Mouse (Mus musculus) forebrain, postnatal 0 days (tissue): ENCODE results near the gene Cuedc1. TPM values are rescaled to one million over a fixed set of nuclear protein-coding genes. Genes with fewer than 3 reads are reported as not detected.

Experiments used
- ATAC-seq: fragments of 200-750 bp; cut with Nextera tagmentation; 2 replicates; pipeline ENCODE4 v1.8.0; 2017; ENCODE audit warnings: mild to moderate bottlenecking, moderate library complexity
- DNase-seq: peaks from one replicate; pipeline ENCODE4 v3.0.0-alpha.2; 2015
- H3K27ac ChIP-seq: fragments of 300-500 bp; sonication (generic); 2 replicates; pipeline ENCODE4 v1.5.1; 2014; ENCODE audit warnings: low read depth, mild to moderate bottlenecking, antibody characterized with exemption, low read length, moderate library complexity, mixed read lengths
- H3K27me3 ChIP-seq: fragments of 300-500 bp; sonication (generic); 2 replicates; pipeline ENCODE4 v1.6.1; 2014; ENCODE audit warnings: mild to moderate bottlenecking, low read length, mixed read lengths; ENCODE audit not compliant: insufficient read depth
- H3K36me3 ChIP-seq: fragments of 300-500 bp; sonication (generic); 2 replicates; pipeline ENCODE4 v1.6.1; 2014; ENCODE audit warnings: mild to moderate bottlenecking, moderate library complexity; ENCODE audit not compliant: insufficient read depth
- H3K4me1 ChIP-seq: fragments of 300-500 bp; sonication (generic); 2 replicates; pipeline ENCODE4 v1.6.1; 2014; ENCODE audit warnings: antibody characterized with exemption; ENCODE audit not compliant: insufficient read depth
- H3K4me2 ChIP-seq: fragments of 300-500 bp; sonication (generic); 2 replicates; pipeline ENCODE4 v1.6.1; 2014; ENCODE audit warnings: low read depth, mild to moderate bottlenecking, moderate library complexity
- H3K4me3 ChIP-seq: fragments of 300-500 bp; sonication (generic); 2 replicates; pipeline ENCODE4 v1.5.1; 2014; ENCODE audit warnings: low read depth, low read length, mixed read lengths
- H3K9ac ChIP-seq: fragments of 300-500 bp; sonication (generic); 2 replicates; pipeline ENCODE4 v1.6.1; 2014; ENCODE audit warnings: mild to moderate bottlenecking
- H3K9me3 ChIP-seq: fragments of 300-500 bp; sonication (generic); 2 replicates; pipeline ENCODE4 v1.6.1; 2016; ENCODE audit warnings: low read length
- CTCF ChIP-seq: sonication (generic); IDR thresholded peaks from 2 replicates; pipeline ENCODE4 v1.5.1; 2016; ENCODE audit warnings: antibody characterized with exemption, control low read depth, low read depth
- WGBS: fragments of 180-500 bp; shearing (Covaris S2); extraction: QIAGEN DNeasy Blood & Tissue Kit; methylation state at CpG from one replicate; pipeline ENCODE4 v1.1.7; 2014; 5-methylcytosine and 5-hydroxymethylcytosine counted together
- polyA plus RNA-seq: library from polyadenylated mRNA; unstranded; fragments of >200 nt; fragmentation: Nextera tagmentation; extraction: Ambion mirVana; gene quantifications from 2 replicates; pipeline ENCODE4 v1.2.1, GENCODE M21; 2015
- total RNA-seq: library from RNA; depleted of rRNA; stranded (reverse); fragments of >200 nt; gene quantifications from 2 replicates; pipeline ENCODE4 v1.2.3, GENCODE M21; 2014

Gene Cuedc1
- total and polyA plus RNA-seq, 2 experiments from 2014 or later: 34.6 to 34.7 TPM

DNA sequence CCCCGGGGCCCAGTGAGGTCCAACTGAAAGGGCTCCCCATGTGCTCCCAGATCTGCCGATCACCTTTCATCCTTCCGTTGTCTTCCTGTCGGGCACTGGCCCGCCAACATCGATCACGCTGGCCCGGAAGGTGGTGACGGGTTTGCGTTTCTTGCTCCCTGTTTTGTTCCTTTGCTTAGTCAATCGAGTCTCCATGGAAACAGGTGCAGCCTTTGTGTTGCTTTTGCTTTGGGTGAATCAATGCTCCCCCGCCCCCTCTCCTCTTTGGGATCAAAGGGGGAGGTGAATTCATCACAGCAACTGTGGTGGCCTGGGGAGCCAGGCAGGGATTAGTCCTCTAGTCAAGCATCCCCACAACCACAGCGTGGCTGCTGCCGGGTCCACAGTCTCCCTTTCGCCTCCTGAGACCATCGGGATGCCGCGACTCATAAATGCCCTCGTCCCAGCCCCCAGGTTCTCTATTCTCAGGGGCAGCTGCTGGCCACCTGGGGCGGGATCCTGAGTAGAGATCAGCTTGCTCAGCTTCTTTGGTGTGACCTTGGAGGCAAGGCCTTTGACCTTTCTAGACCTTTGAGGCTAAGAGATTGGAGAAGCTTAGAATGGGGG lies 41.5 kb downstream of the Cuedc1 start:
- no peak for TF ChIP-seq CTCF
- peak overlapping the region; percentile 40 for H3K4me2 ChIP-seq
- H3K27ac ChIP-seq: peak overlapping the region; percentile 85
- H3K4me3 ChIP-seq: peak overlapping the region; percentile 5; the same call in 1 of the 2 replicates
- peak overlapping the region; percentile 33 for H3K9ac ChIP-seq
- peak; percentile 89 for ATAC-seq
- H3K4me1 ChIP-seq: peaks cover 26% of the 10 kb centered on the region
- no peaks in the 10 kb centered on the region for H3K27me3 ChIP-seq
- peak; percentile 81 for DNase-seq
- no peaks in the 10 kb centered on the region for H3K36me3 ChIP-seq
- WGBS: 5% methylated on average over 20 of the region's 20 CpGs
- no peaks in the 10 kb centered on the region for H3K9me3 ChIP-seq

DNA sequence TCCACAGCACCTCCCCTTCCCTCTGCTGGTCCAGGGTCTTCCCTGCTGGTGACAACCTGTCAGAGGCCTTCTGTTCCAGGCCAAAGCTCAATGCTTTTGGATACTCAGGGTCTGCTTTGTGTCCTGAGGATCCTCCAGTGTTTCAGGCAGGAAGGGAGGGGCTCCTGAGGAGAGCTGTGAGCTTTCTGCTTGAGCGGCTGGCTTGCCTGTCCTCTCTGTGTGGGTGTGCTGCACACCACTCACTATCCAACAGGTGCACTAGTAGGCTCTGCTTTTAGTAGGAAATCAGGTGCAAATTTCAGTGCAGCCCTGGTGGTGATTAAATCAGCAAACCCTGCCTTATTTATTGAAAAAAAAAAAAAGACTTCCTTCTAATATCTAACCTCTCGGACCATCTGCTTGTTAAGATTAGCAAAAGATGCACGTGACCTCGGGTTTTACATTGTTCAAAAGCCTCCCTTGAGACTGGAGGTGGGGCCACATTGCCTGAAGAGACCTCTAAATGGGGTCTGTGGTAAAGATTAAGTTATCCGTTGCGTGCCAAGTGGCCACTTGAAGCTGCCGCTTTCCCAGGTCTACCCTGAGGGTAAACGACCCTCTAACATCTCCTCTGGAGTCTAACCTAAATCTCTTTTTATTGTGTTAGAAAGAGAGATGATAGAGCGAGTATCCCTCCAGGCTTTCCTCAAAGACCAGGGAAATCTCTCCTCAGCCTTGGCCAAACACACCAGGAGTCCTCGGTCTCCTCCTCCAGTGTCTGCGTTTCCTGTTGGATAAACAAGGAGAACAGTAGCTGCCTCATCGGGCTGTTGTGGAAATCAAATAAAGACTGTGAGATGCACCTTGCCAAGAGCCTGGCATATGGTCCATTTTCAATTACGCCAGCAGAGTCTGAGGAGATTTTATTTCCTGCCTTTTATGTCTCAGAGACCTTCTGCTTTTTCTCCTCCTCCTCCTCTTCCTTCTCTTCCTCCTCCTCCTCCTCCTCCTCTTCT lies 42.5 kb downstream of the Cuedc1 start:
- no peak overlapping the region; the same call in 1 of the 2 replicates for H3K4me2 ChIP-seq
- DNase-seq (peak; percentile 52), ATAC-seq (peak; percentile 64)
- peaks cover 26% of the 10 kb centered on the region for H3K4me1 ChIP-seq
- no peaks in the 10 kb centered on the region for H3K9me3 ChIP-seq
- H3K27ac ChIP-seq: no peak overlapping the region; the same call in 1 of the 2 replicates
- H3K9ac ChIP-seq: no peak overlapping the region
- TF ChIP-seq CTCF: 0 out of 2 replicates have a peak, but pooled peaks have one; percentile 2
- no peaks in the 10 kb centered on the region for H3K36me3 ChIP-seq
- H3K27me3 ChIP-seq: no peaks in the 10 kb centered on the region
- no peak overlapping the region for H3K4me3 ChIP-seq
- 18% methylated on average over 13 of the region's 13 CpGs for WGBS

DNA sequence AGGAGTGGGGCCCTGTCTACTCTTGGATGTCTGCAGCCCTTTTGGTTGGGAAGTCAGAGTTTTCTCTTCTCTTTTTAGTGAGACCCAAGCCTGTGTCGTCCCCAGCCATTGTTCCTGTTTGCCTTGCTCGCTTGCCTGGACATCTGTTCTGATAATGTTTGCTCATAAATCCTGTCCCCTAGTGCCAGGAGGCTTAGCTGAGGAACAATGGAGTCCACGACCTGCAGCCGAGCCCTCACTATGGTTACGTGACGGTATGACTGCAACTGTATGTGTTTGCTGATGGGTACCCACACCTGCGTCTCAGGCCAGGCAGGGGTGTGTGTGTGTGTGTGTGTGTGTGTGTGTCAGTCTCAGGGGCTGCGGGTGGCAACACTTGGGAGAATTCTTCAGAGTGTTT lies 44.5 kb downstream of the Cuedc1 start:
- Histone ChIP-seq H3K4me2 (no peak overlapping the region), H3K27me3 (no peaks in the 10 kb centered on the region), H3K36me3 (no peaks in the 10 kb centered on the region), H3K4me1 (peaks cover 30% of the 10 kb centered on the region), H3K27ac (no peak overlapping the region), H3K9me3 (no peaks in the 10 kb centered on the region), H3K4me3 (no peak overlapping the region), H3K9ac (no peak overlapping the region)
- 27% methylated on average over 8 of the region's 8 CpGs for whole genome bisulfite sequencing
- DNase-seq (no peak), ATAC-seq (no peak)
- no peak for TF ChIP-seq CTCF

DNA sequence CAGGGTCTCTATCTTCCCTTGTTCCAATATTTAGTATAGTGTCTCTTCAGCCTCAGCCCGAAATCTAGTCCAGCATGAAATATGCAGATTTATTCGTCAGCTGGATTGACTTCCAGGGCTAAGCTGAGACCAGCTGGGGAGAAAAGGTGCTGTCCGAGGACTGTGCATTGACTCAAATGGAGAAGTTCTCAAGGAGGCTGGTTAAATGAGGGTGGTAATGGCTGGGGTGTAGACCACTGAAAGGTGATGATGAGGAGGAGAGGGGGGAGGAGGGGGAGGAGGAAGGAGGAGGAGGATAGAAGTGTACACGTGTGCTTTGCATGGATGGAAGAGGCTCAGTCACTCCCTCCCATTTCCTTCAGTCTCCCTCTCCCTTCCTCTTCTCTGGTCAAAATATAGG lies 46.2 kb downstream of the Cuedc1 start:
- Histone ChIP-seq H3K9ac (no peak overlapping the region), H3K4me3 (no peak overlapping the region), H3K9me3 (no peaks in the 10 kb centered on the region), H3K36me3 (no peaks in the 10 kb centered on the region), H3K4me1 (peaks cover 19% of the 10 kb centered on the region), H3K27ac (no peak overlapping the region), H3K27me3 (no peaks in the 10 kb centered on the region), H3K4me2 (no peak overlapping the region)
- WGBS: 41% methylated on average over 4 of the region's 4 CpGs
- TF ChIP-seq CTCF: no peak
- DNase-seq (no peak), ATAC-seq (no peak)

DNA sequence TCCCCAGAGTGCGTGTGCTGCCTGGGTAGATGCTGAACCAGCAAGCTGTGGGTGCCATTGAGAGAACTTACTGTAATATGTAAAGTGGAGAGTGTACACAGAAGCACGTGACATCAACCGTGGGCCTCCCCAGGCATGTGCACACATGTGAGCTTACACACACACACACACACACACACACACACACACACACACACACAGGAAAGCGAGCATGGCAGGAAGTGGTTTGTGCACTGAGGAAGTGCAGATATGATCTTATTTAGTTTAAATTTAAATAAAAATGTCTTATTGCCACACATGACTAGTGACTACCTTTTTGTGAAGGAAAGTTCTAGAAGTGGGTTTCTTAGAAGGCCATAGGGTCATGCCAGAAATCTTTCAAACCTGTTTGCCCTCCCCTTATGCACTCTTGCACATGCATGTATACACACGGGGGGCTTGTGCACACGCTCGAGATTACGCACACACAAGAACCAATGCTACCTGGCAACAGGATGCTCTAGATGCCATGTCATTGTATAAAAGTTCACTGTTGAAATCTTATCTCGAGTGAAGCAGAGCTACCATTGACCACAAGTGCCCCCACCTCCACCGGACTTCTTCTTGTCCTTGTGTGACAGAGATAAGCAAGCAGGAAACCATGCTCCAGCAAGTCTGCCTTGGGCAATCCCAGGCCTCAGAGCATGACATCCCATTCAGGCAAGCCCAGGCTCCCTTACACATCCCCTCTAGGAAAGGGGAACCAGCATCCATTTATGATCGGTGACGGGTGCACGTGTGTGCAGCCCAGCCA lies 47.6 kb downstream of the Cuedc1 start:
- Histone ChIP-seq H3K9ac (no peak overlapping the region), H3K4me2 (no peak overlapping the region), H3K36me3 (no peaks in the 10 kb centered on the region), H3K9me3 (no peaks in the 10 kb centered on the region), H3K4me1 (peaks cover 8% of the 10 kb centered on the region; the same call in 1 of the 2 replicates), H3K4me3 (no peak overlapping the region), H3K27ac (no peak overlapping the region), H3K27me3 (no peaks in the 10 kb centered on the region)
- DNase-seq: no peak
- no peak for ATAC-seq
- 90% methylated on average over 13 of the region's 13 CpGs for WGBS
- TF ChIP-seq CTCF: no peak

DNA sequence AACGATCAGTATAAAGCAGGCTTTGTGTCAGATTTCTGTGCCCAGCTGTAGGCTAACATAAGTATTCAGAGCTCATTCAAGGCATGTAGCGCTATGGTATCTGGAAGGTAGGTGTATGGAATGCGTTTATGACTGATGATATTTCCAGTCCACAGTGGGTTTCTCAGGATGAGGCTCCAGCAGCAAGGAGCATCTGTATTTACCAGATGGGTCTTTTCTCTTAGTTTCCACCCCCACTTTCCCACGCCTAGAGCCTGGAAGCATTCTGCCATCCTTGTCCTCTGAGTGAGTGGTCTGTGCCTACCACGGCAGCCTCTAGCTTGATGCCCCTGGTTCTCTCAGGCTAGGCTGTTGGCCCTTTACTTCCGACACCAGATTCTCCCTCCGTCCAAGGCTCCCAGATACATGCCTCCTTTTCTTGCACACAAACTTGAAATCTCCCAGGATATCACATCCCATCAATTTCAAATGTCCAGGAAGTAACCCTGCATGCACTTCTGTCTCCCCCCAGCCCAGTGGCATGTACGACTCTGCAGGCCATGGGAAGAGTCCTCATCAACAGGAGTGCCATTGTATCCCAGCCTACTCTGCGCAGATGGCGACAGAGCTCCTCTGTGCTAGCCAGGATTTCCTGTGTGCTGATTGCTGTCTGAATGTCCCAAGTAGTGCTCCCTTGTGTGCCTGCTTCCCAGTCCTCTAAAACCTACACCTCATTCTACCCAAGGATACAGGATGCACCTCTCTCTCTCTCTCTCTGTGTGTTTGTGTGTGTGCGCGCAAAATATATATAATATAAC lies 48.6 kb downstream of the Cuedc1 start:
- Histone ChIP-seq H3K9me3 (no peaks in the 10 kb centered on the region), H3K27me3 (no peaks in the 10 kb centered on the region), H3K4me2 (no peak overlapping the region), H3K9ac (no peak overlapping the region), H3K36me3 (no peaks in the 10 kb centered on the region), H3K4me3 (no peak overlapping the region), H3K4me1 (peaks cover 7% of the 10 kb centered on the region; the same call in 1 of the 2 replicates), H3K27ac (peak overlapping the region; percentile 40; the same call in 1 of the 2 replicates)
- TF ChIP-seq CTCF: no peak
- ATAC-seq: peak; percentile 68
- 62% methylated on average over 12 of the region's 12 CpGs for WGBS
- DNase-seq: no peak
